ENCODE assay signal across 10 mouse cellular contexts in genomic region chr8:106761867-106762523, GRCm38 (mm10).
A peak's percentile ranks its signal among the peaks of the same experiment; 100 is the strongest.
DNase-seq lines count a peak whose midpoint lies in the region; ATAC-seq lines count a peak whose summit lies in the region.
"Had no signal": no experiment of that assay in that cellular context is flagged by ENCODE, and none has a peak within 500 bp of the region (broad histone marks: within the 10 kb centered on the region; RNA-seq: fewer than 3 reads in every experiment).

No protein-coding gene starts in this region.

- 37% methylated on average over 7 of the region's 7 CpGs for WGBS in intestine, embryonic 16.5 days
- 41% methylated on average over 7 of the region's 7 CpGs for WGBS in intestine, embryonic 15.5 days
- WGBS in midbrain, embryonic 14.5 days = 15% methylated on average over 7 of the region's 7 CpGs

- peak; percentile 8 for DNase-seq in embryo, embryonic 11.5 days (ENCODE audit: low read depth, low spot score)
- peak; percentile 29 for DNase-seq in midbrain, embryonic 14.5 days
- DNase-seq in adrenal gland, postnatal 36 days = no peak
- no peak for DNase-seq in heart, adult 9 months (ENCODE audit: low spot score in 2 of 2)
- no peak for DNase-seq in frontal cortex, postnatal 14 days (ENCODE audit: low spot score in 2 of 2)
- DNase-seq: adrenal gland, postnatal 10 days had no signal

- peak; percentile 64 for ATAC-seq in intestine, embryonic 16.5 days
- ATAC-seq in intestine, embryonic 15.5 days = no peak
- ATAC-seq in granulocyte monocyte progenitor cell, adult 5-6 weeks (replicated peaks; ENCODE audit: poor library complexity, severe bottlenecking) = peak; percentile 99
- ATAC-seq in midbrain, embryonic 14.5 days (ENCODE audit: low FRiP score, low TSS enrichment) = no peak

- no peak overlapping the region for H3K4me3 ChIP-seq in intestine, embryonic 16.5 days (ENCODE audit: low read length)
- no peak overlapping the region for H3K4me3 ChIP-seq in intestine, embryonic 15.5 days (replicated peaks)
- H3K4me3 ChIP-seq in midbrain, embryonic 14.5 days (replicated peaks; ENCODE audit: low read depth, low read length) = no peak overlapping the region
- H3K4me3 ChIP-seq: lung, embryonic 15.5 days had no signal

- no peaks in the 10 kb centered on the region for H3K27me3 ChIP-seq in intestine, embryonic 16.5 days (replicated peaks; ENCODE audit: control insufficient read depth, insufficient read depth, low read length)
- H3K27me3 ChIP-seq in intestine, embryonic 15.5 days (replicated peaks) = no peaks in the 10 kb centered on the region
- no peaks in the 10 kb centered on the region for H3K27me3 ChIP-seq in midbrain, embryonic 14.5 days (ENCODE audit: control insufficient read depth, insufficient read depth, low read length)
- H3K27me3 ChIP-seq: lung, embryonic 15.5 days had no signal

- no peak overlapping the region for H3K27ac ChIP-seq in intestine, embryonic 16.5 days (ENCODE audit: low read length)
- H3K27ac ChIP-seq in intestine, embryonic 15.5 days = no peak overlapping the region
- H3K27ac ChIP-seq in midbrain, embryonic 14.5 days (replicated peaks; ENCODE audit: low read depth, low read length) = no peak overlapping the region; the same call in 1 of the 2 replicates

- no peak overlapping the region for H3K9ac ChIP-seq in intestine, embryonic 16.5 days (ENCODE audit: low read depth, low read length)
- H3K9ac ChIP-seq in intestine, embryonic 15.5 days = no peak overlapping the region
- H3K9ac ChIP-seq in midbrain, embryonic 14.5 days (replicated peaks; ENCODE audit: low read length) = no peak overlapping the region
- H3K9ac ChIP-seq: lung, embryonic 15.5 days had no signal

- peaks cover 7% of the 10 kb centered on the region; the same call in 1 of the 2 replicates for H3K4me1 ChIP-seq in intestine, embryonic 16.5 days (ENCODE audit: control insufficient read depth, insufficient read depth, low read length)
- 0 out of 2 replicates have a peak, but pooled peaks cover 4% of the 10 kb centered on the region for H3K4me1 ChIP-seq in intestine, embryonic 15.5 days (replicated peaks)
- peaks cover 14% of the 10 kb centered on the region for H3K4me1 ChIP-seq in midbrain, embryonic 14.5 days (ENCODE audit: control insufficient read depth, insufficient read depth, low read length)

- no peaks in the 10 kb centered on the region for H3K36me3 ChIP-seq in intestine, embryonic 16.5 days (ENCODE audit: control insufficient read depth, insufficient read depth, low read length)
- no peaks in the 10 kb centered on the region for H3K36me3 ChIP-seq in intestine, embryonic 15.5 days
- H3K36me3 ChIP-seq in midbrain, embryonic 14.5 days (ENCODE audit: control insufficient read depth, insufficient read depth, low read length) = no peaks in the 10 kb centered on the region
- H3K36me3 ChIP-seq: lung, embryonic 15.5 days had no signal

- H3K9me3 ChIP-seq in intestine, embryonic 16.5 days (ENCODE audit: control insufficient read depth, low read length) = no peaks in the 10 kb centered on the region
- no peaks in the 10 kb centered on the region for H3K9me3 ChIP-seq in intestine, embryonic 15.5 days
- no peaks in the 10 kb centered on the region for H3K9me3 ChIP-seq in midbrain, embryonic 14.5 days (ENCODE audit: control insufficient read depth, low read length)
- H3K9me3 ChIP-seq: lung, embryonic 15.5 days had no signal

- H3K4me2 ChIP-seq in intestine, embryonic 16.5 days (ENCODE audit: low read depth, low read length) = no peak overlapping the region
- no peak overlapping the region for H3K4me2 ChIP-seq in intestine, embryonic 15.5 days (replicated peaks)
- no peak overlapping the region for H3K4me2 ChIP-seq in midbrain, embryonic 14.5 days (ENCODE audit: low read length)
- H3K4me2 ChIP-seq: lung, embryonic 15.5 days had no signal

Comparison
In these comparisons a context has a peak if more than half of its experiments do, and no peak if none do; other contexts are left out.
1. ATAC-seq: peak in intestine, embryonic 16.5 days (single experiment) and granulocyte monocyte progenitor cell, adult 5-6 weeks (single experiment); none in intestine, embryonic 15.5 days (single experiment) and midbrain, embryonic 14.5 days (single experiment).
2. DNase-seq: peak in embryo, embryonic 11.5 days (single experiment) and midbrain, embryonic 14.5 days (single experiment); none in adrenal gland, postnatal 36 days (0 of 2), heart, adult 9 months (0 of 2) and frontal cortex, postnatal 14 days (0 of 2).